14 mouse cellular contexts compared by ENCODE assay signal in the genomic region with DNA sequence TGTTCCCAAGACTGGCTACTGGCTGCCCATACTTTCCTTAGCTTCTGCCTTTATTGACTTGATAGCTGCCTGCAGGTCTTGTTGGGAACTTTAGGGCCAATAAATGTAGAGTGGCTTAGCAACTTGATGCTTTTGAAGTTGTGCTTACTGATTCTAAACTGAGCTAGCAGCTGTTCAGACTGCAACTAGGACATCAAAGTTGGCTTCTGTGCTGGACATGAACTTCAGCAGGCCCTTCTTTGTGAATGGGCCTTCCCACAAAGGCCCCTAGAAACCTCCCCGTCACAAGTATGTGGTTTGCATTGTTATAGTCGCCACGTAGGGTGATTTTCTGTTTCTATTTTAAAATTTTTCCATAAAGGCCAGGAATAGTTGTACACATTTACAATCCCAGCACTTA.
"Had no signal": no experiment of that assay in that cellular context is flagged by ENCODE, and none has a peak within 500 bp of the region (broad histone marks: within the 10 kb centered on the region; RNA-seq: fewer than 3 reads in every experiment).

No protein-coding gene starts in this region.

- DNase-seq: lung, adult 18-20 months; lung, embryonic 14.5 days; lung, postnatal 10 days; lung, postnatal 4 days; midbrain, embryonic 14.5 days; right cerebral cortex, postnatal 14 days; spleen, adult 18-20 months; thymus, adult 18-20 months; thymus, postnatal 14 days; thymus, postnatal 36 days had no signal

- H3K27me3 ChIP-seq: midbrain, embryonic 12.5 days; neural tube, embryonic 12.5 days had no signal

- H3K4me1 ChIP-seq: midbrain, embryonic 10.5 days; midbrain, embryonic 12.5 days; neural tube, embryonic 12.5 days had no signal

- H3K36me3 ChIP-seq: midbrain, embryonic 10.5 days; midbrain, embryonic 12.5 days; neural tube, embryonic 12.5 days had no signal

- H3K4me3 ChIP-seq: midbrain, embryonic 10.5 days; midbrain, embryonic 12.5 days; neural tube, embryonic 12.5 days had no signal

- H3K27ac ChIP-seq: midbrain, embryonic 10.5 days; midbrain, embryonic 12.5 days; neural tube, embryonic 12.5 days had no signal

- ATAC-seq: midbrain, embryonic 16.5 days had no signal

- H3K9ac ChIP-seq: lung, embryonic 14.5 days; midbrain, embryonic 12.5 days; neural tube, embryonic 12.5 days had no signal

- H3K4me2 ChIP-seq: lung, embryonic 14.5 days; midbrain, embryonic 12.5 days; neural tube, embryonic 12.5 days had no signal

- H3K9me3 ChIP-seq: midbrain, embryonic 10.5 days; midbrain, embryonic 12.5 days; neural tube, embryonic 12.5 days had no signal
